Mouse (Mus musculus): ENCODE results near the gene Cdk19.

Cdk19 gene

DNA sequence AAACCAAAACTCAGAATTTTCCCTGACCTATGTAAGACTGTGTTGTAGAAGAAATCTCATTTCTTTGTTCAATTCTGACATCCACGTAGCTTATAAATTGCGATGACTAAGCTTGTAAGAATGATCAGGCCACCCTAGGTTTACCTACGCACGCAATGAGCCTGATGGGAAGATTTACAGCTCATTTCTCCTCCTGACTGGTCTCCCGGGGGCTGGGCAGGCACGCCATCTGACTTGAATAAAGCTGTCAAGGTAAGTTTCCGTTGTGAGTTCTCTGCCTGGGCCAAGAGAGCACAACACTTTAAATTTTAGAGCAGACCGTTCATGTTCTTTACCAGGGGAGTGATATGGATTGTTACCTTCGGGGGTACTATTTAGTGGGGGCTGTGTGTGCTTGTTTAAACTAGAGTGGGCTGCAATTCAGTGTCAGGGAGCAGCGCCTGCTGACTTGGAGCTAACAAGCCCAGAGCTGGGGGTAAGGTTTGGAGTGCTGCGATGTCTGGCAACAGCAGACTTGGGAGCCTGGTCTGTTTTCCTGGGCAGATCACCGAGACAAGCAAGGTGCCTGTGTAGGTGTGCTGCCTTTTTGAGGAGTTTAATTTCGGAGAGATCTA is at the start of gene Cdk19:
Gene Cdk19 (plus strand): TSS at position 214 of the 614 bp plus-strand sequence.
- DNase-seq (ENCODE audit: low spot score), result peak; percentile 46

DNA sequence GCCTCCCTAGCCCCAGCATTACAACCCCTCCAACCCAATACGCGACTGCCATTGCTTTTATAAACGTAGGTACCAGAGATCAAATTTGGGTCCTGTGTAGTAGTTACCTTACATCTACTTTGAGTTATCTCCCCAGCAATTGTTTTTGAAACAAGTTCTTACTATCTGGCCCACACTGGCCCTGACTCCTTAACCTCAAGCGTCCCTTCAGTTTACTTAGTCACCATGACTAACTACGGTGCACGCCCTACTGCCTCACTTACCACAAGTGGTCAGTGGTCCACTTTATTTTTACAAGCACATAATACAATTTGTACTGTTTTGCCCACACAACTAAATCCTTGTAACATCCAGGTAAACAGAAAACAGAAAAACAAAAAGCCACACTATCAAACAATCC is 46.7 kb upstream of the Cdk19 start:
- DNase-seq (ENCODE audit: low spot score), result no peak

DNA sequence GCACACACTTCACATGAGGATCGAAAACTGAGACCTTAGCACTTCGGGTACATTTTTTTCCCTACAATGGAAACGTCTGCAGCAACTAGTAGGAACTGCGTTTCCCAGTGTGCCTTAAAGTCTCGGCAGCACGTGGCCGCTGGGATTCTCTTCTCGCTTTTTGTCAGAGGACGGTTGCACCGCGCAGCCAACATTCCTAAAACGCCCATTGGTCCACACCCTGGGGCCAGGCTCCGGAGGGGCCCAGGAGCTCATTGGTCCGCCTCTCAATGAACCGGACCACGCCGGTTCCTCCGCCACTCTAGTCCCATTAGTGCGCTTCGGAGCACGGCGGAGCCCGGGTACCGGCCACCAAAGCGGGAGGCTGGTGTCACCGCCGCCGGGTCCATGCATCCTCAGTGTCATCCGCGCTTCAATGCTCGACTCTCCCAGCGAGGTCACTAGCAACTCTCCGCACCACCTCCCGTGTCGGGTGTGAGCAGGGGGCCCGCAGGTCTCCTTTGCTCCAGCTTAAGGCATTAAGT is 38.7 kb upstream of the Cdk19 start:
- DNase-seq (ENCODE audit: low spot score), result peak; percentile 95

DNA sequence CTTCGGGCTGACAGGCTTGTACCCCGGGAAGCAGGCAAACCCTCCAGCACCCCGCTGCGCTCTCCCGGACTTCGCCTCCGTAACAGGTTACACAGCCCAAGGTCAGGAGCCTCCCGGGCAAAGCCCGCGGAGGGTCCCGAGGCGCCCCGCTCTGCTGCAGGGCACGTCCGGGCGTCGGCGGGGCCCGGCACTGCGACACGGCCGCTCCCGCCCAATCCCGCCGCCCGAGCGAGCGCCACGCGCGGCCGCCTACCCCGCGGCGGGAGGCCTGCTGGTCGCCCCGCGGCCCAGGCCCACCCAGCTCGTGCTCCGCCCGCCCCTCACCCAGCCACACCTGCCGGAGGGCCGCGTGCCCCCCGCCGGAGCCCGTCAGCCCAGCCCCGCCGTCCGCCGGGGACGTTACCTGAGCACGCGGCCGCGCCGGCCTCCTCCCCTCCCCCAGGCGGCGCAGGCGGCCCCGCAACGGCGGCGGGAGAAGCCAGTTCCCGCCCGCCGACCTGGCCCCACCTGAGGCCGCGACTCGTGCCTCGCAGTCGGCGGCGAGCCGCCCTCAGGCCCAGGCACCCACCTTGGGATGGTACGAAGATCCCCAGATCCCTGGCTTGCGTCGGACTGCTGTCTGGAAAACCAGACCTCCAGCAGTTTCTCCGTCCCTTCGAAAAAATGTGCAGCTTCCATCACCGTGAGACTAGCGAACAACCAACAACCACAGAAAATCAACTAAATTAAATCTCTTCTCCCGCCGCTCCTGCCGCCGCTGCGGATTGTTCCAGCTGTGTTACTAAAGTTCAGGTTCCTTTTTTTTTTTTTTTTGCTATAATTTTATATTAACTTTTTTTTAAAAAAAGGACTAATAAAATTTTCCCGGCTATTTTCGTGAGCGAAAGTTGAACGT is 37.9 kb upstream of the Cdk19 start:
- DNase-seq (ENCODE audit: low spot score), result peak; percentile 52

DNA sequence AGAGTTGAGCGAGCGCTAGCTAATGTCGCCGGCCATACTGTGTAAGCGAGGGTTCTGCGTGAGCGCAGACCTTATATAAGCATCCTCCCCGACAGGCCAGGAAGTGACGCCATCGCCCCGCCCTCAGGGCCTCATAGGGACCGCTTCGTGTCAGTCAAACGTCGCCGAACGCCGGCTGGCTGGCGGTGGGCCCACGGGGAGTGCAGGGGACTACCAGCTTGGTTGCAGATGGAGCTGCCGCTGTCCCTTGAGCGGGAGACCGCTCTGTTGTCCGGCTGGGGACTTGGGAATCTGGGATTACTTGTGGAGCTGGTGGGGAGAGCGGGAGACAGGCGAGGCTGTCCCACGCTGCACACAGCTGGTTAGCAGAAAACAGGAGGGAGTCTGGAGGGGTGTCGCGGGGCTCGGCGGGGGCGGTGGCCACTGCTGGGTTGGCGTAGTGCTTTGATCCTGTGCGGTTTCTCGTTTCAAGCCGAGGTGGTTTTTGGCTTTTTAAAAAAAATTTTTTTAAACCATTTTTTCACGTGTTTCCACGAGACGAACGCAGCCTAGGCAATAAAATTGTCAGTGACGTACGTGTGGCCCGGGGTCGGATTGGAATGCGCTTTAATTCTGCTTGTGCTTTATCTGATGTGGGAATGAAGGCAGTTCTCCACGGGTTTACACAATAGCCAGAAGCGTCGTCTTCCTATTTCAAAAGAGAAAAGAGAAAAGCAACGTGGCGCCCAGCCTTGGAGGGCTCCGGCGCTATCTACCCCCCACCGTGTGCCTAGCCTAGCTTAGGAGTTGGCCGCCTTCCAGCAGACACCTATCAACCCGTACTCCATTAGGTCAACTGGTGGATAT is 37.0 kb upstream of the Cdk19 start, which contains the start of gene Amd1:
Gene Amd1 (minus strand): TSS at position 47 of the 846 bp plus-strand sequence.
- DNase-seq (ENCODE audit: low spot score), result peak; percentile 99

DNA sequence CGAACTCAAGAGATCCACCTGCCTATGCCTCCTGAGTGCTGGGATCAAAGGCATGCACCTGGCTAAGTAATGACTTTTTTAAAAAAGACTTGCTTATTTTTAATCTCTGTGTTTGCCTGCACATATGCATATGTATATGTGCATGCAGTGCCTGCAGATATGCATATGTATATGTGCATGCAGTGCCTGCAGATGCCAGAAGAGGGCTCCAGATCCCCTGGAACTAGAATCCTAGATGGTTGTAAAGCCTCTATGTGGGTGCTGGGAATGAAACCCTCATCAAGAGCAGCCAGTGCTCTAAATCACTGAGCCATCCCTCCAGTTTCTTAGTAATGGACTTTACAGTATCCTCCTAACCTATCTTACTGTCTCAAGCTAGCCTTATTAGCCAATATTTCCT is 33.4 kb upstream of the Cdk19 start:
- no peak for DNase-seq (ENCODE audit: low spot score)

DNA sequence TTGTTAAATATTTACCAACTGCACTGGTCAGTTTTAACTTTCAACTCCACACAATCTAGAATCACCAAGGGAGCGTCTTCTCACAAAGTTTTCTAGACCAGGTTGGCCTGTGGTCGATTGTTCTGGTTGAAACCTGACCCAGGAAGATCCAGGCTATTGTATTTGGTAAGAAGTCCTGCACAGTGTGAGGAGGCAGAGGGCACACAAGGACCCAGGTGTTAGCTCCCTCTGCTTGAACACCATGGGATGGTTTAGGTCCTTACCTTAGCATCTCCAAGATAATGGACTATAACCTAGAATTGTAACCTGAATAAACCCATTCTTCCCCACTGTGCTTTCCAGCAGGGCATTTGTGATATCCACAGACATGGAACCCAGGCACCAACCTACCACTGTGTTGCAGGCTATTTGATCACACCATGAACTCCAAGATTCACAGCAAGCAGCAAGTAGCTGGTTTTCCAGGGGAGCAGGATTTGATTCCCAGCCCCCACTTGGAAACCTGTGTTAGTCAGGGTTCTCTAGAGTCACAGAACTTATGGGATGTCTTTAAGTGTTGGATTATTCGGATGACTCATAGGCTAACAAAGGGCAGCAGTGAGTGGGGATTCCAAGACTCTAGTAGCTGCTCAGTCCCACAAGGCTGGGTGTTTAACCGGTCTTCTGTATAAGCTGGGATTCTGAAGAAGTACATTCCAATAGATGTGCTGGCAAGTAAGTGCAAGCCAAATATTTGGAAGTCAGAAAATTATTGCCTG is 31.4 kb upstream of the Cdk19 start:
- DNase-seq (ENCODE audit: low spot score), result no peak

DNA sequence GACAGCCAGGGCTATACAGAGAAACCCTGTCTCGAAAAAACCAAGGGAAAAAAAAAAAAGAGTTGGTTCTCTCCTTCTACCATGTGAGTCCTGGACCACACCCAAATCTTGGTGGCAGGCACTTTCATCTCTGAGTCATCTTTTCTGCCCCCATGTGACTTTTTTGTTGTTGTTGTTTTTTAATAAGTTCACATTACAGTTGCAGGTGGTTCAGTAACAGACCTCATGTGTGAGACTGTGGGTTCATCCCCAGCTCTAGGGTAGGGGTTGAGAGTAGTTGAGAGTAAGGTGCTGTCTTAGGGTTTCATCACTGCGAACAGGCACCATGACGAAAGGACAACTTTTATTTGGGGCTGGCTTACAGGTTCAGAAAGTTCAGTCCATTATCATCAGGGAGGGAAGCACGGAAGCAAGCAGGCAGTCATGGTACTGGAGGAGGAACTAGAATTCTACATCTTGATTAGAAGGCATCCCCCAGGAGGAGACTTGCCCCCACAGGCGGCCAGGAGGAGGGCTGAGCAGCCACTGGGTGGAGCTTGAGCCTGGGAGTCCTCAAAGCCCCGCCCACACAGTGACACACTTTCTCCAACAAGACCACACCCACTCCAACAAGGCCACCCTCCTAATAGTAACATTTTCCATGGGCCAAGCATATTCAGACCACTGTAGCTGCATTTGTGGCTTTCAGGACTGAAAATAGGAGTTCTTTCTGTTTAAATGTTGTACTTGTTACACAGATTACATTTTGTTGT is 29.3 kb upstream of the Cdk19 start:
- DNase-seq (ENCODE audit: low spot score), result peak; percentile 32

DNA sequence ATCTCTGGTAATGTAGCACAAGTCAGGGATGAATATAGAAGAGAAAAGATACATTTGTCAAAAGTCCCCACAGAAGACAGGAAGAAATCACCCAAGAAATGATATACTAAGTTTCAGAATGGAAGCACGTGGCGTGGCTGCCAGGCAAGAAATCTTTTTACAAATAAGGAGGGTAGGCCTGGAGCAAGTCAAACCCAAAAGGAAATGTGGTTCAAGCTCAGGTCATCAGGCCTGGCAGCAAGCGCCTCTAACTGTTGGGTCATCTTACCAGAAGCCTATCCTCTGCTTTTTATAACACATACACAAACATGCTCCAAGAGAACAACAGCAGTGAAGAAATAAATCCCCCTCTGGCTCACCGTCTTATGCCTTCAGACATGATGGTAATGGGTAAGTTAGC is 26.6 kb upstream of the Cdk19 start:
- no peak for DNase-seq (ENCODE audit: low spot score)

DNA sequence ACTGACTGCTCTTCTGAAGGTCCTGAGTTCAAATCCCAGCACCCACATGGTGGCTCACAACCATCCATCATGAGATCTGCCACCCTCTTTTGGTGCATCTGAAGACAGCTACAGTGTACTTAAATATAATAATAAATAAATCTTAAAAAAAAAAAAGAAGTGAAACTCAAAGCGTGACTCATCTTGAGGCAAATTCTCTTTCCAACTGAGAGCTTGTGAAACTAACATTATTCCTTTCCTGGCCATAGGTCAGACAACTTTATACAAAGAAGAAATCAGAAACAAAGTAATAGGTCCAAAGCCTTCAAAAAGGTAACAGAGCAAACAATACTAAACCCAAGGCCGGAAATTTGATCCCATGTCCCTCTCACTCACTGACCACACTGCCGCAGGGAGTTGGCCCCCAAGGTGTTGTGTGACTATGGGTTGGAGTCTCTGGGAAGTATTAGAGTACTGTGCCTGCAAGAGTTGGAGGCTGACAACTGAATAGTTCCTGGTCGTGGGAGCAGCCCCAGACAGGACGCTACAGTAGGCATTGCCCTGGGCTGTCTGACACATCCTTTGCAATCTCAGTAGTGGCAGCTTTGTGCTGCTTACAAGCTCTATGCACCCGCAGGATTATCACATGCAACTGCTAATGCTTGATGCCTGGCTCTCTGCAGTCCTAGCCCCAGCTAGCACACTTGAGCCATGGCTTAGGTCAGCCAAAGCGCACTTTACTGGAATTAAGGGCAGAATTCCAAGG is 22.4 kb upstream of the Cdk19 start:
- no peak for DNase-seq (ENCODE audit: low spot score)

DNA sequence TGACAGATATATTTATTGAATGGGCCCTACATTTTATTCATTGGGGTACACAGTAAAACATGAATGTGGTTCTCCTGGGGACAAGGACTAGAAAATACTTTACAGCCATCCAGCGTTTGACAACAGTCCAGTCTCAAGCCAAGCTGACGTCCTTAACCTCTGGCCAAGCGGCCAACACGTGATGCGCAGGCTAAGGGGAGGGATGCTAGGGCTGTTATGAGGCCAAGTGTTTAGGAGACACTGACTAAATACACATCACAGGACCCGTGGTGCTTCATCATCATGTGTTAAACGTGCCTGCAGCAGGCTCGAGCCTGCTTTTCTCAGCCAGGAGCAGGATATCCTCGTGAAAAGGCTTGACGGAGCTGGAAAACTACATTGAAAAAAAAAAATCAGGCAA is 19.1 kb upstream of the Cdk19 start:
- no peak for DNase-seq (ENCODE audit: low spot score)

DNA sequence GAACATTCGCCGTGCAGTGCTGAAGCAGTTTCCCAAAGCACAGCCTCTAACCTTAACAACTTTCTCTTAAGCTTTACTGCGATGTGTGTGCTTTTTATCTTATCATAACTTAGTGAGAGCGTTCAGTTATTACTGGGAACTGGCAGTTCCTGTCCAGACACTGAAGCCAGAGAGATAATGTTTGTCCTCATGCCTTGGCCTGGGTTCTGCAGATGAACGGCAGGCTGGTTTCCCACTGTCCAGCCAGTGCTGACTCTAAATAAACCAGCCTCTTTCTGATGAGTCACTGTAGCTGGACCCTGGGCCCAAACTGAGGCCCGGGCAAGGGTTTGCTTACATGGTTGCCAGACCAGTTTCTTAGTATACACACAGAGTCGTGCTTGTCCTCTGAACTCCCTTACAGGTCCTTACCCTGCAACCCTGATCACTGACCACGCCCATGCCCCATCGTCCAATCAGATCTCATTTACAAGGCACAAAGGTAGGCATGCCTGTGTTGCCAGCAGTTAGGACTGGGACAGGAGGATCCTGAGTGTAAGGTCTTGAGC is 11.3 kb upstream of the Cdk19 start:
- no peak for DNase-seq (ENCODE audit: low spot score)

DNA sequence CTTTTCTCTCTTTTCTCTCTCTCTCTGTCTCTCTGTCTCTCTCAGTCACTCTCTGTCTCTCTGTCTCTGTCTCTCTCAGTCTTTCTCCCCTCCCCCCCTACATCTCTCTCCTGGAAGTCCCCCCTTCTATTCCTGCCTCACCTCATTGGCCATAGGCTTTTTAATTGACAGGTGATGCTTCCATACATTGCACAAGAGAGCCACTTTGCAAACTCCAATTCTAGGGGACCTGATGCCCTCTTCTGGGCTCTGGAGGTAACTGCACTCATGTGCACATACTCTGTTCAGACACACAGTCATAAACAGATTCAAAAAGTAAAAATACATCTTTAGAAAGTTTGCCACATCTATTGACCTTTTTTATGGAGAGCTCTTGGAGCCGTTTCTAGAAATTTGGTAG is 9.1 kb upstream of the Cdk19 start:
- no peak for DNase-seq (ENCODE audit: low spot score)

DNA sequence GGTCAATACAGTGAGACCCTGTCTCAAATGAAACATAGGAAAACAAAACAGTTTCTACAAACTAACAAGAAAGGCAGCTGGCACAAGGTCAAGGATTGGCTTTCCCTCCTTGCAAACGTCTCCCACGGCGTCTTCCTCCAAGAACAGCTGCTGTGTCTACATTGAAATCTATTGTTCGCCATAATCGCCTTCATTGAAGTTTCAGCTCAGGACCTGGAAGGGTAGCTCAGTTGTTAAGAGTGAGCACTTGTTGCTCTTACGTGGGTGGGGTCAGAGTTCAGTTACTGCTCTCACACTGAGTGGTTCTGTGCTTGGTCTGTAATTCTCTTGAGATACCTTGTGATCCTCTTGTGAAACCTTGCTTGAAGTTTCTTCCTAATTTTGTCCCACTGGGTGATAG is 6.5 kb upstream of the Cdk19 start:
- DNase-seq (ENCODE audit: low spot score), result no peak

DNA sequence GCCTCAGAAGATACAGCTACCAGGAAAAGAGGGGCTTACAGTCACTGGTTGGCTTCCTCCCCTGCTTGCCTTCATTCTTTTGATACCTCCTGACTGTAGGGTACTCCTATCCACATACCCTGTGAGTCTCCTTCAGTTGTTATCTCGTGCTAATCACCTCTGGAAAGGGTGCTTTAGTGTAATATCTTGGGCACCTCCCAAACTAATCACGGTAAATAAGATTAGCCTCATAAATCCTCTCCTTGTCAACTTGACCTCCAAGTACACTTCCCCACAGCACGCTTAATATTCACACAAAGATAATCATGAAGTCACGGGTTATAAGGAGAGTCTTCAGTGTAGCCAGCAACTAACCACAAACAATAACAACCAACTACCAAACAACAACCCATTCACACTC is 2.7 kb downstream of the Cdk19 start:
- no peak for DNase-seq (ENCODE audit: low spot score)

DNA sequence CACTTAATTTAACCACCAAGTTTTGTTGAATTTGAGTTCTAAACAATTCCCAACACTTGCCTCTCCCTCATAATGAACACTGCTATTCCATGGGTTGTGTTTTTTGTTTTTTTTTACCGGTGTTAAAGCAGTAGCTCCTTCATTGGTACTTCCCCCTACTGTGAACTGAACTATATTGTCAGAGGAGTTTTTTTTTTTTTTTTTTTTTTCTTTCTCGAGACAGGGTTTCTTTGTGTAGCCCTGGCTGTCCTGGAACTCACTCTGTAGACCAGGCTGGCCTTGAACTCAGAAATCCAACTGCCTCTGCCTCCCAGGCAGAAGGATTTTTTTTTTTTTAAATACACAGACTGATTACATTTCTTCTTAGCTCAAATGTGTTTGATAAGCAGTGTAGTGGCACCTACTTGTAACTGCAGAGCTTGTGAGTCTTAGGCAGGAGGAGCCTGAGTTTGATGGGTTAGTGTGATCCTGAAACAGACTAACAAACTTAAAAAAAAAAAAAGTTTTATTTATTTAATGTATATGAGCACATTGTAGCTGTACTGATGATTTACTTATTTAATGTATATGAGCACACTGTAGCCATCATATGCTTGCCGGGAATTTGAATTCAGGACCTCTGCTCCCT is 7.5 kb downstream of the Cdk19 start:
- DNase-seq (ENCODE audit: low spot score), result no peak

DNA sequence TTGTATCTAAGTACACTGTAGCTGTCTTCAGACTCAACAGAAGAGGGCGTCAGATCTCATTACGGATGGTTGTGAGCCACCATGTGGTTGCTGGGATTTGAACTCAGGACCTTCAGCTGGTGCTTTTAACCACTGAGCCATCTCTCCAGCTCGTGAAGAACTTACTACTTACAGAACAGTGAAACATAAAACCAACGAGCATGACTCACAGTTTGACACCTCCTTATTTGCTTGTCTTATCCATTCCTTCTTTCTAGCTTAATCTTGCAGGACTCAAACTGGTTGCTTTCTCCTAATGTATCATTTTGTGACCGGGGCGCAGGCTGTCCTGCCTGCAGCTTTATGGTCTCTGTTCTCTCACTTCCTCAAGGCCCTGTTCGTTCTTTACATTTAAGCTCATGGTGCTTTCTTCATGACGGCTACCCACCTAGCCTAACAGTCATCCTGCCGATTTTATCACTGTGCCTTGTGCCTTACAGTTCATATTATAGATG is 8.1 kb downstream of the Cdk19 start:
- no peak for DNase-seq (ENCODE audit: low spot score)

DNA sequence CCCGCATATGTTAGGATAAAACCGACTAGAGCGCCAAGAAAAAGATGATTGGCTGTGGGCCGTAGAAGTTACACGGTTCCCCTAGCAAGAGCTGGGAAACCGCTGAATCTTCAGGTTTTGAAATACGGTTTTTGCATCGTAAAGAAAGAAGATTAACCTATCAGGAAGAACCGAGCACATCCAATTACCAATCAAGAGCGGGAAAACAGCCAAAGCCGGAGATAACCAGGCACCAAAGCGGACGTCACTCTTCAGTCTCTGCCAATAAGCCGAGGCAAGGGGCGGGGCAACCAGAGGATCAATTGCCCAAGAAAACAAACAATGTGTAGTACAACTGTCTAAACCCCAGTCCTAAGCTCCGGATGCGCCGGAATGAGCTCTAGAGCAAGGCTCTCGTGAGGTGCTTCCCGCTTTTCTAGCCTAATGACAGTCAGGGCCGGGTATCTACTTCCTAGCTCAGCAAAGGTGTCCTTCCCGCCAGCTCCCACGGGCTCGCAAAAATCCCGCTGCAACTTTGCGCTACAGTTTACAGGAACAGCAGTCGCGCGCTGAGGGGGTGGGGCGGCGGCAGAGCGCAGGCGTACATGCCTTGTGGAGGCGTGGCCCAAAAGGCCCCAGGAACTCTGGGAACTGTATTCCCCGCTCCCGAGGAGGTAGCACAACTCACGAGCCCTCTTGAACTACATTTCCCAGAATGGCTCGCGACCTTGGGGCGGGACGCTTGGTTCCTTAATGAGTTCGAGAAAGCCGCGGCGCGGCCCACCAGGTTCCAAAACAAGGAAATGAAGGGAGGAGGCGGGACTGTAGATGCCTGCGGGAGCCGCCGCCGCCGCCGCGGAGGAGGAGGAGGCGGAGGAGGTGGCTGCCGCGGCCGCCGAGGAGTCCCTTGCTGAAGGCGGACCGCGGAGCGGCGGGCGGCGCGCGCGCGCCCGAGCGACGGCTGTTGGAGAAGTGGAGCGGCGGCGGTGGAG is 9.5 kb downstream of the Cdk19 start:
- peak; percentile 100 for DNase-seq (ENCODE audit: low spot score)
